Mouse (Mus musculus) MEL (cell line): ENCODE measurements around the gene Rnaseh1. TPM values are rescaled to one million over a fixed set of nuclear protein-coding genes. Genes with fewer than 3 reads are reported as not detected.

ENCODE experiments used
- DNase-seq: peaks from one replicate; pipeline ENCODE4 v3.0.0; 2011; ENCODE audit warnings: low read depth, low spot score
- H3K27ac ChIP-seq: 2 replicates; pipeline ENCODE4 v1.5.1; 2012; ENCODE audit warnings: low read depth, mild to moderate bottlenecking, control low read depth, low read length, moderate library complexity; ENCODE audit not compliant: control insufficient read depth
- H3K27me3 ChIP-seq, 2 experiments: fragments of 150-350 bp in 1 of 2; sonication (generic) in 1 of 2; 2 replicates each; pipeline ENCODE4 v1.6.1; 2012; ENCODE audit warnings: low read length in 2 of 2, mild to moderate bottlenecking in 2 of 2, improper control_type of control experiment in 1 of 2, moderate library complexity in 1 of 2; ENCODE audit not compliant: insufficient read depth in 2 of 2, control insufficient read depth in 1 of 2
- H3K36me3 ChIP-seq, 2 experiments: 2 replicates each; pipeline ENCODE4 v1.6.1; 2012 to 2014; ENCODE audit warnings: low read length in 2 of 2, improper control_type of control experiment in 1 of 2, inconsistent platforms in 1 of 2, mild to moderate bottlenecking in 1 of 2; ENCODE audit not compliant: insufficient read depth in 2 of 2, control insufficient read depth in 1 of 2
- H3K4me1 ChIP-seq, 2 experiments: fragments of 150-350 bp in 1 of 2; sonication (generic) in 1 of 2; 2 replicates each; pipeline ENCODE4 v1.6.1; 2012; ENCODE audit warnings: low read length in 2 of 2, improper control_type of control experiment in 1 of 2, mild to moderate bottlenecking in 1 of 2; ENCODE audit not compliant: insufficient read depth in 2 of 2, control insufficient read depth in 1 of 2
- H3K4me3 ChIP-seq, 2 experiments: fragments of 150-350 bp in 1 of 2; sonication (generic) in 1 of 2; 2 replicates each; pipeline ENCODE4 v1.5.1; 2012; ENCODE audit warnings: low read depth in 2 of 2, low read length in 2 of 2, mild to moderate bottlenecking in 2 of 2, moderate library complexity in 2 of 2, control low read depth in 1 of 2, improper control_type of control experiment in 1 of 2; ENCODE audit not compliant: control insufficient read depth in 1 of 2, insufficient read depth in 1 of 2
- H3K79me2 ChIP-seq: 2 replicates; pipeline ENCODE4 v1.6.1; 2012; ENCODE audit warnings: mild to moderate bottlenecking, low read length, moderate library complexity; ENCODE audit not compliant: control insufficient read depth, poor library complexity, insufficient read depth
- H3K9ac ChIP-seq: 2 replicates; pipeline ENCODE4 v1.6.1; 2012; ENCODE audit warnings: low read depth, mild to moderate bottlenecking, control low read depth, low read length, moderate library complexity; ENCODE audit not compliant: control insufficient read depth, poor library complexity, severe bottlenecking
- H3K9me3 ChIP-seq: fragments of 150-350 bp; sonication (generic); replicated peaks from 2 replicates; pipeline ENCODE4 v1.6.1; 2012; ENCODE audit warnings: mild to moderate bottlenecking, low read length, improper control_type of control experiment, moderate library complexity; ENCODE audit not compliant: insufficient read depth
- BHLHE40 ChIP-seq: IDR thresholded peaks from 2 replicates; pipeline ENCODE4 v1.6.1; 2012; ENCODE audit warnings: low read depth, mild to moderate bottlenecking, inconsistent platforms, low read length, improper control_type of control experiment, borderline replicate concordance
- CHD1 ChIP-seq: IDR thresholded peaks from 2 replicates; pipeline ENCODE4 v1.6.1; 2012; ENCODE audit warnings: low read depth, mild to moderate bottlenecking, inconsistent platforms, low read length, improper control_type of control experiment
- CTCF ChIP-seq, 3 experiments: IDR thresholded peaks in 2 of 3; conservative IDR thresholded peaks in 1 of 3; 2 replicates each; pipeline ENCODE4 v1.5.1; 2011 to 2012; ENCODE audit warnings: low read length in 3 of 3, low read depth in 2 of 3, mild to moderate bottlenecking in 2 of 3, improper control_type of control experiment in 1 of 3, inconsistent platforms in 1 of 3, mixed read lengths in 1 of 3, moderate library complexity in 1 of 3; ENCODE audit not compliant: control insufficient read depth in 1 of 3, insufficient read depth in 1 of 3, poor library complexity in 1 of 3, severe bottlenecking in 1 of 3
- GATA1 ChIP-seq: IDR thresholded peaks from 2 replicates; pipeline ENCODE4 v1.6.1; 2011; ENCODE audit warnings: low read depth, low read length, improper control_type of control experiment
- MAZ ChIP-seq: IDR thresholded peaks from 2 replicates; pipeline ENCODE4 v1.6.1; 2012; ENCODE audit warnings: low read depth, mild to moderate bottlenecking, inconsistent platforms, low read length, improper control_type of control experiment
- MYC ChIP-seq: IDR thresholded peaks from 2 replicates; pipeline ENCODE4 v1.6.1; 2011; ENCODE audit warnings: low read depth, mild to moderate bottlenecking, low read length, improper control_type of control experiment, moderate library complexity
- NELFE ChIP-seq: IDR thresholded peaks from 2 replicates; pipeline ENCODE4 v1.6.1; 2011; ENCODE audit warnings: low read depth, low read length, improper control_type of control experiment
- NRF1 ChIP-seq: IDR thresholded peaks from 2 replicates; pipeline ENCODE4 v1.6.1; 2014; ENCODE audit warnings: low read depth, mild to moderate bottlenecking, inconsistent platforms, low read length, improper control_type of control experiment, moderate library complexity; ENCODE audit not compliant: poor library complexity, insufficient read depth, severe bottlenecking
- POLR2A ChIP-seq, 2 experiments: IDR thresholded peaks; 2 replicates each; pipeline ENCODE4 v1.6.1; 2011 to 2012; ENCODE audit warnings: low read length in 2 of 2, mild to moderate bottlenecking in 2 of 2, control low read depth in 1 of 2, improper control_type of control experiment in 1 of 2, low read depth in 1 of 2, moderate library complexity in 1 of 2; ENCODE audit not compliant: control insufficient read depth in 1 of 2, insufficient read depth in 1 of 2, poor library complexity in 1 of 2
- POLR2AphosphoS2 ChIP-seq: IDR thresholded peaks from 2 replicates; pipeline ENCODE4 v1.6.1; 2011; ENCODE audit warnings: low read length, improper control_type of control experiment
- RCOR1 ChIP-seq: IDR thresholded peaks from 2 replicates; pipeline ENCODE4 v1.6.1; 2012; ENCODE audit warnings: low read depth, mild to moderate bottlenecking, inconsistent platforms, low read length, improper control_type of control experiment
- SIN3A ChIP-seq: IDR thresholded peaks from 2 replicates; pipeline ENCODE4 v1.6.1; 2012; ENCODE audit warnings: low read length, improper control_type of control experiment, inconsistent platforms
- TAL1 ChIP-seq: IDR thresholded peaks from 2 replicates; pipeline ENCODE4 v1.6.1; 2012; ENCODE audit warnings: mild to moderate bottlenecking, inconsistent platforms, low read length, moderate library complexity, mixed read lengths
- ZKSCAN1 ChIP-seq: IDR thresholded peaks from 2 replicates; pipeline ENCODE4 v1.6.1; 2012; ENCODE audit warnings: low read depth, mild to moderate bottlenecking, inconsistent platforms, low read length, improper control_type of control experiment, moderate library complexity
- ZMIZ1 ChIP-seq: IDR thresholded peaks from 2 replicates; pipeline ENCODE4 v1.6.1; 2012; ENCODE audit warnings: low read depth, mild to moderate bottlenecking, inconsistent platforms, low read length, improper control_type of control experiment, moderate library complexity
- polyA plus RNA-seq, 2 experiments: library from polyadenylated mRNA; stranded (reverse) in 1 of 2; unstranded in 1 of 2; fragments of >175 nt in 1 of 2; fragments of >200 nt in 1 of 2; gene quantifications; 2 replicates each; pipeline versions ENCODE4 v1.2.1 to v1.2.4; 2012; ENCODE audit warnings: low replicate concordance in 2 of 2, low read depth in 1 of 2; ENCODE audit not compliant: insufficient read length in 2 of 2, insufficient read depth in 1 of 2, missing spikeins in 1 of 2
- total RNA-seq: library from RNA; depleted of rRNA; stranded (reverse); fragments of 300-350 nt; gene quantifications from 2 replicates; pipeline ENCODE4 v1.2.3, GENCODE M21; 2012

Gene Rnaseh1
- total and polyA plus RNA-seq, 3 experiments: 36.5 to 47.9 TPM; not detected in 1

DNA sequence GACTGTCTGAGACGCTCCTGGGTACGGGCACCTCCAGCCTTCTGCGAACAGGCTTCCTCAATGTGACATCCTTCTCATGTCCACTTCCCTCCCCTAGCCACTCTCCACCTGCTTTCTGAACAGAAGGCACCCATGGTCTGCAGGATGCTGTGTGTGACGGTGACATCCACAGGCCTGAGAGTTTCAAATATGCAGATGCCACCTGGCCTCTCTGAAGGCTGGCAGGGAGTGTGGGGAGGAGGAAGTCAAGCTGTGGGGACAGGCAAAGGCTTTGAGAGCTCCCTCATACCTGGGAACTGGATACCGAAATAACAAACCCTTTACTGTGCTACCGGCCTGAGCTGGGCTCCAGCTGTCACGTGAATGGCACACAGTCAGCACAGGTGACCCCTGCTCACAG, 45.4 kb downstream of the Rnaseh1 start:
- DNase-seq: no peak
- peaks cover 0 to 2% of the 10 kb centered on the region in 2 experiments; a peak in 1 of 4 replicates for H3K36me3 ChIP-seq
- no peak for TF ChIP-seq CHD1
- no peak for TF ChIP-seq MYC
- TF ChIP-seq MAZ: no peak
- no peak for TF ChIP-seq ZKSCAN1
- TF ChIP-seq NELFE: no peak
- no peak for TF ChIP-seq RCOR1
- TF ChIP-seq ZMIZ1: no peak
- no peak for TF ChIP-seq SIN3A
- TF ChIP-seq POLR2A (IDR thresholded peaks at IDR 0.05; ENCODE audit: control insufficient read depth in 1 of 2, insufficient read depth in 1 of 2, low read depth in 1 of 2, low read length in 2 of 2, poor library complexity in 1 of 2): no peak
- no peak for TF ChIP-seq POLR2AphosphoS2
- no peak for TF ChIP-seq GATA1
- TF ChIP-seq BHLHE40: no peak
- no peak for TF ChIP-seq NRF1

GRCm38 (mm10) chr12:28697821-28698595, 48.6 kb downstream of the Rnaseh1 start:
- Histone ChIP-seq H3K4me1 (no peaks in the 10 kb centered on the region), H3K4me3 (no peak overlapping the region)
- TF ChIP-seq NELFE: no peak
- TF ChIP-seq CTCF (IDR thresholded peaks at IDR 0.05 in 2 of 3, conservative IDR thresholded peaks at IDR 0.05 in 1 of 3; ENCODE audit: control insufficient read depth in 1 of 3, insufficient read depth in 1 of 3, low read depth in 2 of 3, low read length in 3 of 3, poor library complexity in 1 of 3, severe bottlenecking in 1 of 3): no peak
- TF ChIP-seq POLR2AphosphoS2: no peak
- TF ChIP-seq SIN3A: no peak
- no peak for TF ChIP-seq MAZ
- TF ChIP-seq TAL1: no peak
- TF ChIP-seq, all 39 proteins: peak for 0
- no peak for DNase-seq
- H3K36me3 ChIP-seq: no peaks in the 10 kb centered on the region; a peak in 1 of 4 replicates
- no peak overlapping the region for H3K27ac ChIP-seq
- H3K9ac ChIP-seq: no peak overlapping the region
- no peaks in the 10 kb centered on the region for H3K79me2 ChIP-seq
- no peaks in the 10 kb centered on the region for H3K27me3 ChIP-seq
- H3K9me3 ChIP-seq: no peaks in the 10 kb centered on the region

More for the DNA sequence above, 45.4 kb downstream of the Rnaseh1 start:
- Histone ChIP-seq H3K4me1 (no peaks in the 10 kb centered on the region), H3K79me2 (no peaks in the 10 kb centered on the region), H3K27ac (no peak overlapping the region), H3K4me3 (no peak overlapping the region), H3K9ac (no peak overlapping the region), H3K27me3 (no peaks in the 10 kb centered on the region), H3K9me3 (no peaks in the 10 kb centered on the region)
